Mouse (Mus musculus): ENCODE data around the gene Mnd1. TPM values are rescaled to one million over a fixed set of nuclear protein-coding genes. Genes with fewer than 3 reads are reported as not detected.

Gene Mnd1
- polyA plus RNA-seq, 1 experiment from 2014 or later = 12.1 TPM

DNA sequence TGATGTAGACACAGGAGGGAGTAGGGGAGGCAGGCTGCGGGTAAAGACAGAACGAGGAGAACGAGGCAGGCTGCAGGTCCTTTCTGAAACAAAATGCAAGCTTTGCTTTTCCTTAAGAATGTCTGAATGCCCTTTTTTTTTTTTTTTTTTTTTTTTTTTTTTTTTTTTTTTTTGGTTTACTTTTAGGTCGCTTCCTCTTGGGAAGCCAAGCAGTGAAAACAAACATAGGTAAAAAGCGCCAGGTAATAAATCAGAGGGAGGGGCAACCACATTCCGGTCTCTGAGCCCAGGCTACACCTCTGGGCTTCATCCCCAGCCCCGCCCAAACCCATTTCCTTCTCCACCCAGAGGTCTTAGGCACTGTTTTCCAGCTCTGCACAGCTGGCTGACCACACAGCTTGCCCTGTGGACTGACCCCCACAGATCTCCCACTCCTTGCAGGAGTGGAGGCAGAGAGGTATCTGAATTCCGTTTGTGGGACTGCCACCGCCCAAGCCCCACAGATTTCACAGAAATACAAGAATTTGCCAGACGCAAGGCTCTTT is 34.1 kb upstream of the Mnd1 start:
- 62% methylated on average over 10 of the region's 10 CpGs for whole genome bisulfite sequencing

DNA sequence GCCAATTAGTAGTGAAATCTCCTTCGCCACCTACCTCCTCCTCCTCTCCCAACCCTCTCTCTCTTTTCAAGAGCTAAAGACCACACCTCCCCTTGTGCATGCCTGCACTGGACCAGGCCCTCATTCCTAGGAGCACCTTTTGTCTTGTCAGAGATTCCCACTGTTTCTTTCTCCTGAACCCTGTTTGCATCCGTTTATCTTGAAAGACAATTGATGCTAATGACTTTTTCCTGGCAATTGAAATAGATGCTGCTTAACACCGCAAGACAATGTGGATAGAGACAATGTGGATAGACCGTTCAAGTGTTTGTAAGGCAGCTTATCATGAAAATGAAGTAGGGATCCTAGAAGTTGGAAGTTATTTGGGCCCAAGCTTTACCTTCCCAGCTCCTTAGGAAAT is 26.1 kb upstream of the Mnd1 start:
- Histone ChIP-seq H3K27me3 (ENCODE audit: control insufficient read depth, insufficient read depth, low read length) (no peaks in the 10 kb centered on the region), H3K9me3 (ENCODE audit: control insufficient read depth, low read length) (no peaks in the 10 kb centered on the region), H3K4me2 (ENCODE audit: low read depth, low read length, severe bottlenecking) (no peak overlapping the region), H3K4me1 (replicated peaks; ENCODE audit: control insufficient read depth, insufficient read depth, low read length) (no peaks in the 10 kb centered on the region), H3K4me3 (ENCODE audit: low read depth, low read length) (no peak overlapping the region), H3K36me3 (ENCODE audit: control insufficient read depth, insufficient read depth, low read length) (no peaks in the 10 kb centered on the region), H3K27ac (ENCODE audit: low read depth, low read length) (no peak overlapping the region), H3K9ac (ENCODE audit: low read length) (no peak overlapping the region)
- WGBS = 11% methylated on average over 4 of the region's 4 CpGs
- DNase-seq (ENCODE audit: low spot score) (no peak), ATAC-seq (replicated peaks; ENCODE audit: low FRiP score) (no peak)

More for the DNA sequence above, 34.1 kb upstream of the Mnd1 start:
- no peak for DNase-seq (ENCODE audit: low spot score)
- Histone ChIP-seq H3K4me1 (replicated peaks; ENCODE audit: control insufficient read depth, insufficient read depth, low read length) (0 out of 2 replicates have a peak, but pooled peaks cover 2% of the 10 kb centered on the region), H3K4me3 (ENCODE audit: low read depth, low read length) (no peak overlapping the region), H3K27ac (ENCODE audit: low read depth, low read length) (no peak overlapping the region), H3K27me3 (ENCODE audit: control insufficient read depth, insufficient read depth, low read length) (peaks cover 2% of the 10 kb centered on the region; the same call in 1 of the 2 replicates), H3K9me3 (ENCODE audit: control insufficient read depth, low read length) (no peaks in the 10 kb centered on the region), H3K9ac (ENCODE audit: low read length) (no peak overlapping the region), H3K36me3 (ENCODE audit: control insufficient read depth, insufficient read depth, low read length) (no peaks in the 10 kb centered on the region; the same call in 1 of the 2 replicates), H3K4me2 (ENCODE audit: low read depth, low read length, severe bottlenecking) (no peak overlapping the region)
- no peak for ATAC-seq (replicated peaks; ENCODE audit: low FRiP score)

DNA sequence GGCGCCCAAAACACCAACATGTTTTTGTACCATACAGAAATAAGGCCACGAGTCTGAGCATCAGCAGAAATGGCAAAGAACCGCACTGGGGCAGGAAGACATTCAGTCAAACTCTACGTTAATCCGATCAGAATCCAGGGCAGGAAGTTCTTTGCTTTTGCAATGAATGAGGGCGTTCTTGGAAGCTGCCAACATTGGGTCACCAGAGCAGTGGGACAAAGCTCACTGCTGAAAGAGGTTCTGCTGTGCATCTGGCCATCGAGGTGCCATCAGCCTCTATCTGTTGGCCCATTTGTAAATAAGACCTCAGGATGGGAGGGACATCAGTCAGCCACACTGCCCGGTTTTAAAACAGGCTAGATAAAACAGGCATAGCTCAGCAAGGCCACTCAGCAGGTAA is 25.5 kb upstream of the Mnd1 start:
- Histone ChIP-seq H3K9ac (ENCODE audit: low read length) (no peak overlapping the region), H3K4me3 (ENCODE audit: low read depth, low read length) (no peak overlapping the region), H3K4me1 (replicated peaks; ENCODE audit: control insufficient read depth, insufficient read depth, low read length) (no peaks in the 10 kb centered on the region), H3K9me3 (ENCODE audit: control insufficient read depth, low read length) (no peaks in the 10 kb centered on the region), H3K4me2 (ENCODE audit: low read depth, low read length, severe bottlenecking) (no peak overlapping the region), H3K27ac (ENCODE audit: low read depth, low read length) (no peak overlapping the region), H3K36me3 (ENCODE audit: control insufficient read depth, insufficient read depth, low read length) (no peaks in the 10 kb centered on the region), H3K27me3 (ENCODE audit: control insufficient read depth, insufficient read depth, low read length) (no peaks in the 10 kb centered on the region)
- no peak for DNase-seq (ENCODE audit: low spot score)
- ATAC-seq (replicated peaks; ENCODE audit: low FRiP score) = no peak
- WGBS = 17% methylated on average over 8 of the region's 8 CpGs

DNA sequence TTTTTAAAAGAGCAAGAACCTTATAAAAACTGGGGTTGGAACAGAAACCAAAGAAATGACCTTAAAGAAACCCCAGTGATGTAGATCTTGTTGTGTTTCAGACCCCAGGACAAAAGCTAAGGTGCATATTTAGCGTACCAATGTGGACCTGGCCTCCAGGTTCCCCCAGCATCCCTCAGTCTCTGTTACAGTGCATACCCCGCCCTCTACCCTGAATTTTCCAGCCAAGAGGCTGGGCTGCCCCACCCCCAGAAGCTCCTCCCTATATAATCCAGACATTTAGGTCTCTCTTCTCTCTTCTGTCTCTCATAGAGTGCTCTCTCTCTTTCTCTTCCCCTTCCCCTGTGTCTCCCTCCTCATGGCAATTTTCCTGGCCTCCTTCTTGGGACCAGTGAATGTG is 24.7 kb upstream of the Mnd1 start:
- Histone ChIP-seq H3K4me3 (ENCODE audit: low read depth, low read length) (no peak overlapping the region), H3K9me3 (ENCODE audit: control insufficient read depth, low read length) (no peaks in the 10 kb centered on the region), H3K4me2 (ENCODE audit: low read depth, low read length, severe bottlenecking) (no peak overlapping the region), H3K27me3 (ENCODE audit: control insufficient read depth, insufficient read depth, low read length) (no peaks in the 10 kb centered on the region), H3K4me1 (replicated peaks; ENCODE audit: control insufficient read depth, insufficient read depth, low read length) (no peaks in the 10 kb centered on the region), H3K36me3 (ENCODE audit: control insufficient read depth, insufficient read depth, low read length) (no peaks in the 10 kb centered on the region), H3K9ac (ENCODE audit: low read length) (no peak overlapping the region), H3K27ac (ENCODE audit: low read depth, low read length) (no peak overlapping the region)
- 66% methylated on average over 2 of the region's 2 CpGs for WGBS
- no peak for ATAC-seq (replicated peaks; ENCODE audit: low FRiP score)
- DNase-seq (ENCODE audit: low spot score) = no peak

DNA sequence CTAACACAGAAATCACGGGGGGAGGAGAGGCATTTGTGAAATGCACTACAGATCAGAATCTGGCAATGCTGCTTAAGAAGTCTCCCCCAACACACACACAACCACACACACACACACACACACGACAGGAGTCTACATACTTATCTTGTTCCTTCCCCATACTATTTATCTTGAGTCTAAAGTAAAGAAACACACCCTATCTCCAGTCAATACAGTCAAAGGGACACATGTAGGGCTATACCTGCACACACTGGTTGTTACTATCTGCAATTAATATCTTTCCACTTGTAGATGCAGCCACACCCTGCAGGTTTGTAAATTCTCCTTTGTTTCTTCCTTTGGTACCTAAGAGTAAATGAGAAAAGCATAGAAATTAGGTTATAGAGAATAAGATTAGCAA is 22.2 kb upstream of the Mnd1 start:
- no peaks in the 10 kb centered on the region for H3K27me3 ChIP-seq (ENCODE audit: control insufficient read depth, insufficient read depth, low read length)
- DNase-seq (ENCODE audit: low spot score) (no peak), ATAC-seq (replicated peaks; ENCODE audit: low FRiP score) (no peak)
- no peak overlapping the region for H3K9ac ChIP-seq (ENCODE audit: low read length)
- no peak overlapping the region for H3K4me2 ChIP-seq (ENCODE audit: low read depth, low read length, severe bottlenecking)
- H3K4me1 ChIP-seq (replicated peaks; ENCODE audit: control insufficient read depth, insufficient read depth, low read length) = no peaks in the 10 kb centered on the region
- H3K4me3 ChIP-seq (ENCODE audit: low read depth, low read length) = no peak overlapping the region
- H3K36me3 ChIP-seq (ENCODE audit: control insufficient read depth, insufficient read depth, low read length) = no peaks in the 10 kb centered on the region
- no peak overlapping the region for H3K27ac ChIP-seq (ENCODE audit: low read depth, low read length)
- no peaks in the 10 kb centered on the region for H3K9me3 ChIP-seq (ENCODE audit: control insufficient read depth, low read length)
- WGBS = 85% methylated on average over 2 of the region's 2 CpGs

DNA sequence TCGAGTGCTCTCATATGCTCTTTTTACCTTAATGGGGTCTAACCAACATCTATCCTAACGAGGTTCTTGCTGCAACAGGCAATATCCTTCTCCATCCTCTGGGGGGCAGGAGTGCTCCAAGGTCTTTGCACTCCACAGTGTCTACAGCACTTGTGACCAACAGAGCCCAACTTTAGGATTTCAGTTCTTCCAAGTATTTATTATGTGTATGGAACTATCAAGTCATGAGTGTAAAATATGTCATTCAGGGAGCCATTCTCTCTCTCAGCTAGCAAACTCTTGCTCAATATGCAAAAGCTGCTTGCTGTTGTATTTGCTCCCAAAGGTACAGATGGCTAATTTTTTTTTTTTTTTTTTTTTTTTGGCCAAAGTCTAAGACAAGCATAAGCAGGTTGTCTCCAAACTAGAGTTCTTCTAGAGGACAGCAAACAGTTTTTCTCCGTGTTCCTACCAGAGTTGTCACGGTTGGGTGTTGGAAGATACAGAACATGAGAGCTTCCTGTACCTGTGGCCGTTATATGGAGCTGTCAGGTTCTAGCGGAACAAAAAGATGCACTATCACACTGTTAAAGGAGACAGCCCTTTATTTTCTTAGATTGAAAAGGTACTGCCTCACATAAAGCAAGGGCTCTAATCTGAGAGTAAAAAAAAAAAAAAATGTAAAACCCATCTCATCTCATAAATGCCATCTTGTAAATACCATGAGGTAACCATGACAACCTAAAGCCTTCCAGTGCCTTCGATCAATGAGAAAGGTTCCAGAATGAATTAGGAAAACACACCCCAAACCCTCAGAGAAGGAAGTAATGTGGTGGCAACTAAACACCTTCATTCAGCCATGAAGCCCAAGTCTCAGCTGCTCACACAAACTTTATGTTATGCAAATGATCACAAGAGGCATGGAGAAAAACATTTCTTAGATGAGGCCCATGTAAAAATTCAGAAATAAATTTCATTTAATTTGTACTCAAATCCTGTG is 20.0 kb upstream of the Mnd1 start:
- ATAC-seq (replicated peaks; ENCODE audit: low FRiP score) = peak; percentile 88
- Histone ChIP-seq H3K4me2 (ENCODE audit: low read depth, low read length, severe bottlenecking) (no peak overlapping the region), H3K27me3 (ENCODE audit: control insufficient read depth, insufficient read depth, low read length) (no peaks in the 10 kb centered on the region), H3K4me3 (ENCODE audit: low read depth, low read length) (no peak overlapping the region), H3K9me3 (ENCODE audit: control insufficient read depth, low read length) (no peaks in the 10 kb centered on the region), H3K27ac (ENCODE audit: low read depth, low read length) (no peak overlapping the region), H3K9ac (ENCODE audit: low read length) (no peak overlapping the region), H3K36me3 (ENCODE audit: control insufficient read depth, insufficient read depth, low read length) (no peaks in the 10 kb centered on the region), H3K4me1 (replicated peaks; ENCODE audit: control insufficient read depth, insufficient read depth, low read length) (no peaks in the 10 kb centered on the region)
- WGBS = 49% methylated on average over 7 of the region's 7 CpGs
- peak; percentile 80 for DNase-seq (ENCODE audit: low spot score)

DNA sequence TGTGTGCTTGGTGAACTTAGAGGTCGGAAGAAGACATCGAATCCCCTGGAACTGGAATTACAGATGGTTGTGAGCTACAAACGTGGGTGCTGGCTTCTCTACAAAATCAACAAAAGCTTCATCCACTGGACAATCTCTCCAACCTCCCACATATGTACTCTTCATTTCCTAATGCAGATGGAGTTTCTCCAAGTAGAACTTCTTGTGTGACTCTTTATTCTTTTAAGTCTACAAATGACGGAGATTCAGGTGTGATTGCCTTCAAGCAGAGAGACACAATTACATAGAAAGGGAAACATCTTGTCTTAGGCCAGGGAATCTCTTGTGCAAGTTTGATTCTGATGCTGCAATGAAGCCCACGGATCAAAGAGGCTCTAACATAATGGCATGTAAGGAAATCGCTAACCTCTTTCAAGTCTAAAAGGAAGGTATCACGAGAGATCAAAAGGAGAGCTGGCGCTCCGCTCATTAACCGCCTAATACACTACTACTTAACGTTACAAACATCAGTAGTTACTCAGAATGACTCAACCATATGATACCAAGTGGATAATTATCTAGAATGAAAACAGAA is 18.1 kb upstream of the Mnd1 start, which contains the start of gene Gm6525:
TSS of gene Gm6525 (plus strand) at position 524 of the 574 bp plus-strand sequence.
- H3K4me1 ChIP-seq (replicated peaks; ENCODE audit: control insufficient read depth, insufficient read depth, low read length) = no peaks in the 10 kb centered on the region
- ATAC-seq (replicated peaks; ENCODE audit: low FRiP score) = no peak
- H3K9ac ChIP-seq (ENCODE audit: low read length) = no peak within 1 kb of the TSS
- no peaks in the 10 kb centered on the region for H3K36me3 ChIP-seq (ENCODE audit: control insufficient read depth, insufficient read depth, low read length)
- no peak within 1 kb of the TSS for H3K4me3 ChIP-seq (ENCODE audit: low read depth, low read length)
- H3K27ac ChIP-seq (ENCODE audit: low read depth, low read length) = no peak within 1 kb of the TSS
- DNase-seq (ENCODE audit: low spot score) = no peak
- H3K9me3 ChIP-seq (ENCODE audit: control insufficient read depth, low read length) = no peaks in the 10 kb centered on the region
- WGBS = 79% methylated on average over 11 of the region's 11 CpGs
- H3K27me3 ChIP-seq (ENCODE audit: control insufficient read depth, insufficient read depth, low read length) = no peaks in the 10 kb centered on the region
- H3K4me2 ChIP-seq (ENCODE audit: low read depth, low read length, severe bottlenecking) = no peak within 1 kb of the TSS

DNA sequence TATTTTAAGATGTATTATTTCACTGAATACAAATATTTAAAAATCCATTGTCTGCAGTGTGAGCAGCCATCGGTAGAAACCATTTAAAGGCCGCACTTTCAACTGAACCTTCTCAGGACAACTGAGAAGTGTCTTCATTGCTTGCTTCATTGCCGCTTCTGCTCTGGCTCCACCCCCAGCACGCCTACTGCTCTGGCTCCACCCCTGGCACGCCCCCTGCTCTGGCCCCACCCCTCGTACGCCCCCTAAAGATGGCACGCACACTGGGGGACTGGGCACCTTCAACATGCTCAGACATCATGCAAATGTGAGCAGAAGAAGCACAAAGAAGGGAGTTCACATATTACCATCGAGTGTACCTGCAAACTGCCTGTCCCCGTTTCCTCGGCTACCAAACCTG is 16.8 kb upstream of the Mnd1 start:
- no peak overlapping the region for H3K4me2 ChIP-seq (ENCODE audit: low read depth, low read length, severe bottlenecking)
- ATAC-seq (replicated peaks; ENCODE audit: low FRiP score) = no peak
- no peak overlapping the region for H3K27ac ChIP-seq (ENCODE audit: low read depth, low read length)
- 61% methylated on average over 11 of the region's 11 CpGs for WGBS
- H3K4me3 ChIP-seq (ENCODE audit: low read depth, low read length) = no peak overlapping the region
- no peaks in the 10 kb centered on the region for H3K27me3 ChIP-seq (ENCODE audit: control insufficient read depth, insufficient read depth, low read length)
- H3K9ac ChIP-seq (ENCODE audit: low read length) = no peak overlapping the region
- no peaks in the 10 kb centered on the region for H3K9me3 ChIP-seq (ENCODE audit: control insufficient read depth, low read length)
- DNase-seq (ENCODE audit: low spot score) = no peak
- H3K36me3 ChIP-seq (ENCODE audit: control insufficient read depth, insufficient read depth, low read length) = no peaks in the 10 kb centered on the region
- no peaks in the 10 kb centered on the region for H3K4me1 ChIP-seq (replicated peaks; ENCODE audit: control insufficient read depth, insufficient read depth, low read length)
